Mouse (Mus musculus): Measurements from ENCODE around the gene Chdh.

Chdh gene

DNA sequence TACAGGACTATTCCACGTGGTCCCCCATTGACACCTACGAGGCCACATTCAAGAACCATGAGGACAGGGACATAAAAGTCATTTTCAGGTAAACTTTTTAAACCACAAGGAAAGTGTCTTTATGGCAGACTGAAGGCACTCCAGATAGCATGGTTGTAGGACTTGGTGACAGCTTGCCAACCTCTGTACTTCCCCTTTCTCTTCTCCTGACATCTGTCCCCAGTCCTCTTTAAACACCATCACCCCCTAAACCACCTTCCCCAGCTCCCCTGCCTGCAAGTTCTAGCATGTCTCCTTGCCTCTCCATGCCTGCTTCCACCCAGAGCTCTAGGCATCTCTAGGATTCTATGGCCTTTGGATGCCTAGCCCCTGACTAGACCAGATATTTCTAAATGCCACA is 56.0 kb downstream of the Chdh start:
- no peak for DNase-seq (ENCODE audit: low spot score)

DNA sequence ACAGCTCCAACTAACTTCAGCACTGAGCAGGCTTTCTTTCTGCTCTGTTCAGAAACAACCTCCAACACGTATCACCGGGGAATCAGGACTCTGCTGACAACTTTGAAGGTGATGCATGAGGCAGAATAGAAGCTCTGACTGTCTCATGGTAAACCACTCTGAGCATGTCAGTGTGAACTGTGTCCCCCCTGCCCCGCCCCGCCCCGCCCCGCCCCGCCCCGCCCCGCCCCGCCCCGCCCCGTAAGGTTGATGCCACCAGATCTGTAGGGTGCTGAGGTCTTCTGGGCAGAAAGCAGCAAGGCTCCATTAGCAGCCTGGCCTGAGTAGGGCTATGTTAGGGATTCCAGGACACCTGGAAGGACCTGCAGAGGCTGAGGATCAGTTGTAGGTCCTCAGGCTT is 57.9 kb downstream of the Chdh start:
- no peak for DNase-seq (ENCODE audit: low spot score)

DNA sequence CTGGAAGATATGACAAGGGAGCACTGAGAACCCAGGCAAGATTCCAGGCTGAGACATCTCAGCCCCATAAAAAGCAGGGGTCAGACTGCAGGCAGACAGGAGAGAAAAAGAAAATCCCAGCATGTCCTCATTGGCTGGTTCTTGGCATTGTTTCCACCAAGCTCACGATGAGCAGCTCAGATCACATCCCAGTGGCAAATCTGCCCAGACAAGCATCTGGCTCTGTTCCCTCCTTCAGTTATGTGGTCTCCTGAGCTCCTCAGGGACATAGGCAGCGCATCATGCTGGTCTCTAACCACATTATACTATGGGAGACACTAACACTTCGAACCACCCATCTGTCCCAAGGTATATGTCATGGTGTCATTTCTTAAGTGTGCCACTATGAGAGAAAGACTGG is 59.7 kb downstream of the Chdh start:
- DNase-seq (ENCODE audit: low spot score): no peak

DNA sequence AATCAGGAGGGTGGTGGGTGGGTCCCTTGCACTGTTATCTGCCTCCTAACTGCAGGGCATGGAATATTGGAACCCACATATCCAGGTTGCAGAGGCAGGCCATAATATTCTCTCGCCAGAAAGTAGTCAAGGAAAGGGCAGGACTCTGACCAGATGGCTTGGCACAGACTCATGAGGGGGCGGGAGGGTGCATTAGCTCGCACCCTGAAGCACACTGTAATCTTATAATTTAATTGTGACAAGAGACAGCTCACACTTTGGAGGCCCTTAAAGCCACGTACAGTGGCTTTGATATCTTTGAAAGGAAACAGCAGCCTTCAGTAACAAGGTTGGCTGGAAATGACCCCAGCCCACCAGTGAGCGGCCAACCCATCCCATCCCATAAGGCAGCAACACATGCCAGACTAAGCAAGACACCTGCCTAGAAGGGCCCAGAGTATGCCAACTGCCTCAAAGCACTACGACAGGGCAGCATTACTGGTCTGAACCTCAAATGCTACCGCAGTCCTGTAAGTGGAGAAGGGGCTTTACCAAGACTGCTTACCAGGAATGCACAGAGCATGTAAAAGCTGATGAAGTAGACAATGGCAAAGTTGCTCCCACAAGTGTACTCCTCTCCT is 66.6 kb downstream of the Chdh start:
- no peak for DNase-seq (ENCODE audit: low spot score)

DNA sequence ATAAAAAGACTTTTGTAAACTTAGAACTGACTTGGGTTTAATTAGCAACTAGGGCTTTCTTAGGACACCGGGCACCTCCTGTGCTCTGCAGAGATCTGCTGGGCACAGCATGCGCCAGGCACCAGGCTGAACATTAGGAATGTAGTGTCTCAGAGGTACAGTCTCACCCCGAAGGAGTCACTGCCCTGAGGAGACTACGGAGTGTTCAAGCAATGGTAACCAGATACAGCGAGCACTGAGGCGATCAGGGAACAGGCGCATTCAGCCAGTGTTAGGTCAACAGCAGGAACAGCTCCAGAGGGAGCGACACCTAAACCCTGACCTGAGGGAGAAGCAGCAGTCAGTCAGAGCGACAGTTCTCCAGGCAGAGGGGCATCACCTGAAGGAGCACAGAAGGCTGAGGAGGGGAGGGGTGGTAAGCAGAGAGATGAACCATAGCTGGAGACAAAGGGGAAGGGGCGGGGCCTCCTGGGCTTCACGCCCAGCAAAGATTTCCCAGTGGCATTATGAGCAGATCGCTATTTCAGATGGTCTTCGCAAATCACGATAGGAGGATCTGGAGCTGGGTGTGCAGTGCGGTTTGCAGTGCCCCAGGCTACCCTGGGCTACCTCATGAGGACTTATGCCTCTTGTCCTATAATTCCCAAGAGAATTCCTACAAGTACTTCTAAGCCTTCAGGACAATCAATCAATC is 69.4 kb downstream of the Chdh start:
- no peak for DNase-seq (ENCODE audit: low spot score)

DNA sequence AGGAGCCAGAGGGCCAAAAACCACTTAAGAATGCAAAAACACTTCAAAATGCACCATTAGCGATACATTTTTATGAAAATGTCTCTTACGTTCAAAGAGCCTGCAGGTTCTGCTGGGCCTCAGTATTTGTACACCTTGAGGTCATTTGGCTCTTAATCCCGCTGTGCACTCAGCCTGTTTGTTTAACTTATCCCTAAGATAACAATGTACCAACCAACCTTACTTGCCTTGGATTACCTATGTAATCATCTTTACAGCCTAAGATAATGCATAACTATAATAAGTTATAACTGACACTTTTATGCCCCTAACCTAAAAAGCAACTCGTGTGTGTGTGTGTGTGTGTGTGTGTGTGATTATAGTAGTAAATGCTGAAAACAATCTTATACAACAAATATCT is 70.9 kb downstream of the Chdh start:
- no peak for DNase-seq (ENCODE audit: low spot score)
